Mouse (Mus musculus) forebrain, embryonic 16.5 days (tissue): ENCODE measurements around the gene Tnks2. TPM values are rescaled to one million over a fixed set of nuclear protein-coding genes. Genes with fewer than 3 reads are reported as not detected.

Experiments
- ATAC-seq: fragments of 200-750 bp; cut with Nextera tagmentation; 2 replicates; pipeline ENCODE4 v1.8.0; 2017; ENCODE audit warnings: mild to moderate bottlenecking, moderate library complexity
- H3K27ac ChIP-seq: fragments of 300-500 bp; sonication (generic); 2 replicates; pipeline ENCODE4 v1.5.1; 2014; ENCODE audit warnings: low read length, control low read depth
- H3K27me3 ChIP-seq: fragments of 300-500 bp; sonication (generic); replicated peaks from 2 replicates; pipeline ENCODE4 v1.6.1; 2014; ENCODE audit warnings: low read length; ENCODE audit not compliant: control insufficient read depth, insufficient read depth
- H3K36me3 ChIP-seq: fragments of 300-500 bp; sonication (generic); 2 replicates; pipeline ENCODE4 v1.6.1; 2014; ENCODE audit not compliant: control insufficient read depth, insufficient read depth
- H3K4me1 ChIP-seq: fragments of 300-500 bp; sonication (generic); replicated peaks from 2 replicates; pipeline ENCODE4 v1.6.1; 2014; ENCODE audit warnings: low read length; ENCODE audit not compliant: control insufficient read depth, insufficient read depth
- H3K4me2 ChIP-seq: fragments of 300-500 bp; sonication (generic); 2 replicates; pipeline ENCODE4 v1.6.1; 2014; ENCODE audit warnings: mild to moderate bottlenecking, low read length, control low read depth
- H3K4me3 ChIP-seq: fragments of 300-500 bp; sonication (generic); replicated peaks from 2 replicates; pipeline ENCODE4 v1.5.1; 2014; ENCODE audit warnings: mild to moderate bottlenecking, low read length, control low read depth
- H3K9ac ChIP-seq: fragments of 300-500 bp; sonication (generic); replicated peaks from 2 replicates; pipeline ENCODE4 v1.6.1; 2014; ENCODE audit warnings: low read depth, low read length, control low read depth
- H3K9me3 ChIP-seq: fragments of 300-500 bp; sonication (generic); 2 replicates; pipeline ENCODE4 v1.6.1; 2016; ENCODE audit warnings: low read length; ENCODE audit not compliant: control insufficient read depth
- WGBS: fragments of 180-500 bp; shearing (Covaris S2); extraction: QIAGEN DNeasy Blood & Tissue Kit; methylation state at CpG from one replicate; pipeline ENCODE4 v1.1.7; 2014; 5-methylcytosine and 5-hydroxymethylcytosine counted together
- polyA plus RNA-seq: library from polyadenylated mRNA; unstranded; fragments of >200 nt; fragmentation: Nextera tagmentation; extraction: Ambion mirVana; gene quantifications from 2 replicates; pipeline ENCODE4 v1.2.1, GENCODE M21; 2015

Gene Tnks2
- polyA plus RNA-seq, 1 experiment from 2014 or later, result 45.8 TPM

DNA sequence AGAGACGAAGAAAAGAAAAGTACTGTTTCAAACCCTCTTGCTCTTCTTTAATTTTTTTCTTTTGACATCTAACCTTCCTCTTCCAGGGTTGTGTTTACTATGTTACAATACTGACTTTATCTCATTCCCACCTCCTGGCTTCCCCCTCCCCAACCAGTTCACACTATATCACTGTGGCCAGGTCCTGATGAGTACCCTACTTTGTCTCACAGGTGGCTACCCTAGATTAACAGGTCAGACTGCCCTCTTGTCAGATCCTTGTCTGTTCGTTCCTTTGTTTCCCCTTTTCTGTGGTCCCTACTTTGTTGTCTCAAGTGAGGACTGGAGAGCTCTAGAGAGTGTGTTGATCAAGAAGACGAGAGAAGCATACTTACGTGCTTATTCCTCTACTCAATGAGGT is 102.3 kb downstream of the Tnks2 start:
- Histone ChIP-seq H3K9me3 (no peaks in the 10 kb centered on the region), H3K27me3 (no peaks in the 10 kb centered on the region), H3K4me3 (no peak overlapping the region), H3K4me2 (no peak overlapping the region), H3K36me3 (no peaks in the 10 kb centered on the region), H3K4me1 (no peaks in the 10 kb centered on the region), H3K9ac (no peak overlapping the region), H3K27ac (no peak overlapping the region)
- 92% methylated on average over 4 of the region's 4 CpGs for WGBS
- ATAC-seq, result no peak

DNA sequence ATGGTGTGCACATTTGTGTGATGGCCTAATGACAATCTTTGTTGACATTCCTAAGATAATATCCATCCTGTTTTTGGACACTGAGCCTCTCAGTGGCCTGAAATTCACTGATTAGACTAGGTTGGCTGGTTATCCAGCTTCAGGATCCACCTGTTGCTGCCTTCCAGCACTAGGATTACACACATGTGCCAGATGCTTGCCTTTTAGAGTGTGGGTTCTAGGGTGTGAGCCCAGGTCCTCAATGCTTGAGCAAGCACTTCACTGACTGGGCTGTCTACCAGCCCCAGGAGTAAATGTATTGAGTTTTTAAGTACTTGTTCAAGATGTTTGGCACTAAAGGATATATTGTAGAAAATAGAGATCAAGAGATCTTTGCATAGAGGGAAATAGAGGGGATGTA is 104.0 kb downstream of the Tnks2 start:
- Histone ChIP-seq H3K27me3 (no peaks in the 10 kb centered on the region), H3K9ac (no peak overlapping the region), H3K9me3 (no peaks in the 10 kb centered on the region), H3K4me3 (no peak overlapping the region), H3K4me2 (no peak overlapping the region), H3K27ac (no peak overlapping the region), H3K4me1 (no peaks in the 10 kb centered on the region), H3K36me3 (no peaks in the 10 kb centered on the region)
- ATAC-seq, result no peak

DNA sequence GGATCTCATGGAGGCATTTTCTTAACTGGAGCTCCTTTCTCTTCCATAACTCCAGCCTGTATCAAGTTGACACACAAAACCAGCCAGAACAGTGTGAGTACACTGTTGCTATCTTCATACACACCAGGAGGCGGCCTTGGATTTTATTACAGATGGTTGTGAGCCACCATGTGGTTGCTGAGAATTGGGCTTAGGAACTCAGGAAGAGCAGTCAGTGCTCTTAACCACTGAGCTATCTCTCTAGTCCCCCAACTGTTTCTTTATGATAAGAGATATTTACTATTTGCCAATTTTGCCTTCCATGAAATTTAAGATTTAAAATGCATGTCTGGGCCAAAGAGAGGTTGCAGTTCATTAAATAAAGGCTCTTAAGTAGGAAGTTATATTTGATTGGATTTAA is 106.0 kb downstream of the Tnks2 start:
- H3K36me3 ChIP-seq, result no peaks in the 10 kb centered on the region
- H3K4me3 ChIP-seq, result no peak overlapping the region
- no peaks in the 10 kb centered on the region for H3K27me3 ChIP-seq
- no peaks in the 10 kb centered on the region for H3K4me1 ChIP-seq
- WGBS, result 100% methylated on average over 1 of the region's 1 CpGs
- no peak overlapping the region for H3K27ac ChIP-seq
- no peak overlapping the region for H3K9ac ChIP-seq
- no peaks in the 10 kb centered on the region for H3K9me3 ChIP-seq
- H3K4me2 ChIP-seq, result no peak overlapping the region
- ATAC-seq, result no peak

Other genes with a start within 250 kb of the Tnks2 start
- gene Ppp1r3c, start 97.6 kb upstream of the Tnks2 start, polyA plus RNA-seq, result 9.0 and 10.3 TPM in 2 replicates
- gene Fgfbp3, start 85.4 kb downstream of the Tnks2 start, polyA plus RNA-seq, result 26.3 and 29.3 TPM in 2 replicates
- gene Btaf1, start 91.8 kb downstream of the Tnks2 start, polyA plus RNA-seq, result 12.3 TPM in 2 replicates